Mouse (Mus musculus) thymus, adult 2 months (tissue): ENCODE measurements at regions not wholly inside any gene's neighbourhood (a gene's known extent, or its start where the extent isn't known, plus 50 kb on each side); places are given as distances from the start of the nearest gene placed in this dataset.

Experiments
- CTCF ChIP-seq: fragments of 200-500 bp; IDR thresholded peaks from 2 replicates; pipeline ENCODE4 v1.5.1; 2012; ENCODE audit warnings: mild to moderate bottlenecking, control low read depth, low read length, moderate library complexity, borderline replicate concordance; ENCODE audit not compliant: control insufficient read depth, poor library complexity, insufficient read depth; ENCODE audit errors: extremely low read depth
- POLR2A ChIP-seq: fragments of 200-500 bp; IDR thresholded peaks from 2 replicates; pipeline ENCODE4 v1.6.1; 2012; ENCODE audit warnings: mild to moderate bottlenecking, low read length, control low read depth, moderate library complexity; ENCODE audit not compliant: control insufficient read depth, poor library complexity, insufficient read depth; ENCODE audit errors: extremely low read depth

DNA sequence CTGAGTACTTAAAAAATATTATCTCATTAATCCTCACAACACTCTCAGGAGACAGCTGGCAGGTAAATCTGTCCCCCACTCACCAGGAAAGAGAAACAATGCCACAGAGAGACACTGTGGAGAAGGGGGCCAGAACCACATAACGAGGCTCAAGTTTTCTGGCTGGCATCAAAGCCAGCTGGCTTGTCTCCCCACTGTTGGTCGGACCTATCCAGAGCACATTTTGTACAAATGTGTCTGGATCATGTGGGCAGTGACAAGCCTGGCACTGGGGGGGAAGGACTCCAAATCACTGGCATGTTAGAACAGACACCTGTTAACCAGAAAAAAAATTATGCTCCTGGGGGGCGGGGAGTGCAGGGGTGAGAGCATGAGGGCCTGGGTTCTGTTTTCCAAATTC, 179.4 kb downstream of the 3110018I06Rik start:
- TF ChIP-seq CTCF (no peak), POLR2A (no peak)
